Mouse (Mus musculus): Measurements from ENCODE around the gene Gm49333.

GRCm38 (mm10) chr16:20642161-20642560 lies 30.8 kb downstream of the Gm49333 start:
- TF ChIP-seq CTCF (IDR thresholded peaks at IDR 0.05; ENCODE audit: insufficient read depth, low read length) (peak; percentile 72), POLR2A (IDR thresholded peaks at IDR 0.05; ENCODE audit: borderline replicate concordance, extremely low read depth, low read depth, low read length) (no peak)

Data from lung, adult 2 months (tissue).